Mouse (Mus musculus): Measurements from ENCODE around the gene Glul. TPM values are rescaled to one million over a fixed set of nuclear protein-coding genes. Genes with fewer than 3 reads are reported as not detected.

Gene Glul
- total and polyA plus RNA-seq, 2 experiments from 2014 or later, result 254 to 313 TPM

DNA sequence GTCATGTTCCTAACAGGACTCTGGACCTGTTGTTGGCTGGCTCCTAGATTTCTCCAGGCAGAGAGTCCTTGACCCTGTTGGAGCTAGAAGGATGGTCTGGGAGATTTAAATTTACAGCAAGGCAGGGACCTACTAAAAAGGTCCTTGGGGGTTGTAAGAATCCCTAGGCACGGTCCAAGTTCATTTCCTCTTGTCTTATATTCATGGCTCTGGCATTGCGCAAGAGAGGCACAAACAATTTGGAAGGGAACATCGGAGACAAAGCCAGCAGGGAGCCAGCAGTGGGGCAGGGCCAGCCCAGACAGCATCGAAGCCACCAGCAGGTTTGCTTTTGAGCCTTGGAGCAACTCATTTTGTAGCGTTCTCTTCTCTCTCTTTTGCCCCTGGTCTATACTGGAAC, 45.4 kb downstream of the Glul start:
- no peak for TF ChIP-seq CTCF (IDR thresholded peaks at IDR 0.05; ENCODE audit: low read depth)
- 70% methylated on average over 5 of the region's 5 CpGs for WGBS

GRCm38 (mm10) chr1:153946971-153947370, 47.2 kb downstream of the Glul start:
- no peak overlapping the region for H3K27ac ChIP-seq (ENCODE audit: low read depth, low read length)
- H3K36me3 ChIP-seq (ENCODE audit: insufficient read depth), result no peaks in the 10 kb centered on the region
- H3K4me3 ChIP-seq (ENCODE audit: low read depth, low read length), result no peak overlapping the region

More for the DNA sequence above, 45.4 kb downstream of the Glul start:
- Histone ChIP-seq H3K4me2 (ENCODE audit: low read depth) (no peak overlapping the region), H3K4me3 (ENCODE audit: low read depth, low read length) (no peak overlapping the region), H3K27ac (ENCODE audit: low read depth, low read length) (no peak overlapping the region), H3K36me3 (ENCODE audit: insufficient read depth) (no peaks in the 10 kb centered on the region), H3K9ac (no peak overlapping the region), H3K4me1 (ENCODE audit: insufficient read depth) (no peaks in the 10 kb centered on the region), H3K27me3 (ENCODE audit: insufficient read depth, low read length) (no peaks in the 10 kb centered on the region), H3K9me3 (ENCODE audit: low read length) (no peaks in the 10 kb centered on the region)
- DNase-seq (no peak), ATAC-seq (no peak)

GRCm38 (mm10) chr1:153947837-153948236, 48.1 kb downstream of the Glul start:
- H3K9ac ChIP-seq, result no peak overlapping the region
- ATAC-seq, result no peak

More at GRCm38 (mm10) chr1:153946971-153947370, 47.2 kb downstream of the Glul start:
- Histone ChIP-seq H3K9ac (no peak overlapping the region), H3K27me3 (ENCODE audit: insufficient read depth, low read length) (no peaks in the 10 kb centered on the region), H3K4me1 (ENCODE audit: insufficient read depth) (no peaks in the 10 kb centered on the region), H3K9me3 (ENCODE audit: low read length) (no peaks in the 10 kb centered on the region), H3K4me2 (ENCODE audit: low read depth) (no peak overlapping the region)
- DNase-seq (no peak), ATAC-seq (no peak)
- TF ChIP-seq CTCF (IDR thresholded peaks at IDR 0.05; ENCODE audit: low read depth), result no peak
- 45% methylated on average over 7 of the region's 7 CpGs for WGBS

DNA sequence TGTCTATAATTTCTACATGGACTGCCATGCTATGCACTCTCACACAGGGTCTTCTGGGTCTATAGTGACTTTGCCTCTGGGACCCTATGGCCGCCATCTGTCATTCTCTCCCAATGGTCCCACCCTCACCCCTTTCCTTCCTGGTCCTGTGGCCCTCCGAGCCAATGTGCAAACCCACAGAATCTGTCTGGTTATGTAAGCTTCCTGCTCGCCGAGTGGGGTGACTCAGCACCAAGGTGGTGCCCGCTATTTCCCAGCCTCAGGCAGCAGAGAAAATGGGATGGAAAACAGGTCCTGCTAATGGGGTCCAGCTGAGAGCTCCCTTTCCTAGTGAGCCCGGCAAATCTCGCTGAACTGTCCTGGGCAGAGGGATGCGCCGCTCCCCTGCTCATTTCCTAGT, 53.5 kb downstream of the Glul start:
- H3K27ac ChIP-seq (ENCODE audit: low read depth, low read length), result no peak overlapping the region
- ATAC-seq (no peak), DNase-seq (no peak)
- H3K9me3 ChIP-seq (ENCODE audit: low read length), result no peaks in the 10 kb centered on the region
- no peak overlapping the region for H3K4me3 ChIP-seq (ENCODE audit: low read depth, low read length)
- H3K27me3 ChIP-seq (ENCODE audit: insufficient read depth, low read length), result no peaks in the 10 kb centered on the region
- no peak overlapping the region for H3K9ac ChIP-seq
- 90% methylated on average over 9 of the region's 9 CpGs for WGBS
- H3K4me1 ChIP-seq (ENCODE audit: insufficient read depth), result no peaks in the 10 kb centered on the region
- no peaks in the 10 kb centered on the region for H3K36me3 ChIP-seq (ENCODE audit: insufficient read depth)
- H3K4me2 ChIP-seq (ENCODE audit: low read depth), result no peak overlapping the region
- TF ChIP-seq CTCF (IDR thresholded peaks at IDR 0.05; ENCODE audit: low read depth), result no peak

More at GRCm38 (mm10) chr1:153947837-153948236, 48.1 kb downstream of the Glul start:
- Histone ChIP-seq H3K36me3 (ENCODE audit: insufficient read depth) (no peaks in the 10 kb centered on the region), H3K27me3 (ENCODE audit: insufficient read depth, low read length) (no peaks in the 10 kb centered on the region), H3K4me1 (ENCODE audit: insufficient read depth) (no peaks in the 10 kb centered on the region), H3K4me3 (ENCODE audit: low read depth, low read length) (no peak overlapping the region), H3K9me3 (ENCODE audit: low read length) (no peaks in the 10 kb centered on the region), H3K27ac (ENCODE audit: low read depth, low read length) (no peak overlapping the region), H3K4me2 (ENCODE audit: low read depth) (no peak overlapping the region)
- no peak for DNase-seq
- TF ChIP-seq CTCF (IDR thresholded peaks at IDR 0.05; ENCODE audit: low read depth), result no peak
- WGBS, result 95% methylated on average over 6 of the region's 6 CpGs

- Histone ChIP-seq H3K9me3 (ENCODE audit: low read length) (no peaks in the 10 kb centered on the region), H3K4me1 (ENCODE audit: insufficient read depth) (no peaks in the 10 kb centered on the region), H3K27me3 (ENCODE audit: insufficient read depth, low read length) (no peaks in the 10 kb centered on the region), H3K27ac (ENCODE audit: low read depth, low read length) (no peak overlapping the region), H3K4me2 (ENCODE audit: low read depth) (no peak overlapping the region), H3K36me3 (ENCODE audit: insufficient read depth) (no peaks in the 10 kb centered on the region), H3K9ac (no peak overlapping the region), H3K4me3 (ENCODE audit: low read depth, low read length) (no peak overlapping the region)
- WGBS, result 79% methylated on average over 6 of the region's 6 CpGs
- peak; percentile 35 for DNase-seq
- TF ChIP-seq CTCF (IDR thresholded peaks at IDR 0.05; ENCODE audit: low read depth), result no peak
- ATAC-seq, result peak; percentile 66
These were observed 54.1 kb downstream of the Glul start for GRCm38 (mm10) chr1:153953797-153954196.

DNA sequence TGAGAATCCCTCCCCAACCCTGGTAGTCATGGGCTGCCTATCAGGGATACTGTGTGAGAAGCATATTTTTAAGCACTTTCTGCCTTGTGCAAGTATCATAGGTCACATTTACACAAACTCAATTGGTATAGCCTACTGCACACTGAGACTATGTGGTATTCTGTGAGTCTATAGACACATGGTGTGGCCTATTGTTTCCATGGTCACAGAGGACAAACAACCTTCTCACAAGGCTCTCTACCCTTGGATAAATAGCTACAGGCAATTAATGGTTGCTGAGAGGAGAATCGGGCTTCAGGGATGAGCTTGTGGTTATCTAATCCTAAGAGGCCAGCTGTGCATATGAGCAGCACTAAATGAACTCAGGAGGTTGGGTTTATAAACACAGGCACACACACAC, 58.1 kb downstream of the Glul start:
- Histone ChIP-seq H3K36me3 (ENCODE audit: insufficient read depth) (no peaks in the 10 kb centered on the region), H3K4me3 (ENCODE audit: low read depth, low read length) (no peak overlapping the region), H3K27ac (ENCODE audit: low read depth, low read length) (no peak overlapping the region), H3K9me3 (ENCODE audit: low read length) (no peaks in the 10 kb centered on the region), H3K4me2 (ENCODE audit: low read depth) (no peak overlapping the region), H3K27me3 (ENCODE audit: insufficient read depth, low read length) (no peaks in the 10 kb centered on the region), H3K9ac (no peak overlapping the region), H3K4me1 (ENCODE audit: insufficient read depth) (no peaks in the 10 kb centered on the region)
- DNase-seq (no peak), ATAC-seq (no peak)
- WGBS, result 50% methylated on average over 1 of the region's 1 CpGs
- TF ChIP-seq CTCF (IDR thresholded peaks at IDR 0.05; ENCODE audit: low read depth), result no peak

Small RNA genes lying within 50 kb of the gene (microRNA-seq; reads per million reads assigned to microRNA genes)
- gene Mir8114, result 16.8 to 24.7 reads per million in 2 experiments

Other genes starting within 250 kb of the Glul start
- gene Rgs8, start 246.9 kb upstream of the Glul start, total RNA-seq (2014; rRNA removed), result 19.3 and 22.7 TPM in 2 replicates
- 12.0 and 16.6 TPM in 2 replicates for gene Rgs8, start 246.9 kb upstream of the Glul start, polyA plus RNA-seq (2015; fragmentation: Nextera tagmentation; extraction: Ambion mirVana)
- gene Rgs16, start 159.6 kb upstream of the Glul start, total RNA-seq (2014; rRNA removed), result 7.9 and 9.6 TPM in 2 replicates
- 15.5 and 16.7 TPM in 2 replicates for gene Rgs16, start 159.6 kb upstream of the Glul start, polyA plus RNA-seq (2015; fragmentation: Nextera tagmentation; extraction: Ambion mirVana)
- gene Rnasel, start 150.5 kb upstream of the Glul start, total RNA-seq (2014; rRNA removed), result 39.5 and 43.9 TPM in 2 replicates
- gene Rnasel, start 150.5 kb upstream of the Glul start, polyA plus RNA-seq (2015; fragmentation: Nextera tagmentation; extraction: Ambion mirVana), result 10.7 and 19.5 TPM in 2 replicates
- 0.23 and 0.90 TPM in 2 replicates for gene Rgsl1, start 55.8 kb upstream of the Glul start, total RNA-seq (2014; rRNA removed)
- 0.39 and 0.44 TPM in 2 replicates for gene Rgsl1, start 55.8 kb upstream of the Glul start, polyA plus RNA-seq (2015; fragmentation: Nextera tagmentation; extraction: Ambion mirVana)
- gene Teddm1b, start 25.6 kb upstream of the Glul start, total RNA-seq (2014; rRNA removed), result not detected in 2 replicates
- gene Teddm1b, start 25.6 kb upstream of the Glul start, polyA plus RNA-seq (2015; fragmentation: Nextera tagmentation; extraction: Ambion mirVana), result 0.36 and 0.49 TPM in 2 replicates
- not detected in 2 replicates for gene Teddm1a, start 8.2 kb upstream of the Glul start, total RNA-seq (2014; rRNA removed)
- 0.11 TPM in 1 of 2 replicates, not detected in the other for gene Teddm1a, start 8.2 kb upstream of the Glul start, polyA plus RNA-seq (2015; fragmentation: Nextera tagmentation; extraction: Ambion mirVana)
- gene Teddm2, start 284 bp downstream of the Glul start, total RNA-seq (2014; rRNA removed), result 2.3 and 2.9 TPM in 2 replicates
- 1.7 and 2.5 TPM in 2 replicates for gene Teddm2, start 284 bp downstream of the Glul start, polyA plus RNA-seq (2015; fragmentation: Nextera tagmentation; extraction: Ambion mirVana)